Comparison of ENCODE assay signal across 21 mouse cellular contexts in genomic region chr17:83101756-83102155, GRCm38 (mm10).
DNase-seq lines count a peak whose midpoint lies in the region; ATAC-seq lines count a peak whose summit lies in the region.
"Had no signal": no experiment of that assay in that cellular context is flagged by ENCODE, and none has a peak within 500 bp of the region (broad histone marks: within the 10 kb centered on the region; RNA-seq: fewer than 3 reads in every experiment).

No protein-coding gene starts in this region.

- H3K4me1 ChIP-seq in heart, embryonic 12.5 days (replicated peaks), result 0 out of 2 replicates have a peak, but pooled peaks cover 3% of the 10 kb centered on the region
- H3K4me1 ChIP-seq in kidney, embryonic 16.5 days (ENCODE audit: insufficient read depth, low read length), result peaks cover 19% of the 10 kb centered on the region
- H3K4me1 ChIP-seq in limb, embryonic 13.5 days, result peaks cover 48% of the 10 kb centered on the region

- 0 out of 2 replicates have a peak, but pooled peaks cover 4% of the 10 kb centered on the region for H3K9me3 ChIP-seq in heart, embryonic 12.5 days (replicated peaks)
- no peaks in the 10 kb centered on the region for H3K9me3 ChIP-seq in kidney, embryonic 16.5 days (ENCODE audit: low read length)
- H3K9me3 ChIP-seq in limb, embryonic 13.5 days, result no peaks in the 10 kb centered on the region
- H3K9me3 ChIP-seq: embryonic facial prominence, embryonic 15.5 days; forebrain, embryonic 10.5 days; heart, embryonic 15.5 days; hindbrain, embryonic 10.5 days; intestine, embryonic 15.5 days had no signal

- ATAC-seq in heart, embryonic 12.5 days (ENCODE audit: insufficient number of reproducible peaks, low FRiP score), result no peak
- ATAC-seq in kidney, embryonic 16.5 days (ENCODE audit: low FRiP score, low TSS enrichment), result no peak
- peak; percentile 29; the same call in 1 of the 2 replicates for ATAC-seq in limb, embryonic 13.5 days (ENCODE audit: low FRiP score, low read depth)
- ATAC-seq: forebrain, embryonic 14.5 days; intestine, embryonic 15.5 days had no signal

- 92% methylated on average over 14 of the region's 14 CpGs for WGBS in heart, embryonic 12.5 days
- WGBS in kidney, embryonic 16.5 days, result 82% methylated on average over 14 of the region's 14 CpGs
- 71% methylated on average over 14 of the region's 14 CpGs for WGBS in limb, embryonic 13.5 days

- H3K27me3 ChIP-seq in heart, embryonic 12.5 days (replicated peaks), result 0 out of 2 replicates have a peak, but pooled peaks cover 3% of the 10 kb centered on the region
- no peaks in the 10 kb centered on the region for H3K27me3 ChIP-seq in kidney, embryonic 16.5 days (ENCODE audit: insufficient read depth, low read length)
- peaks cover 78% of the 10 kb centered on the region for H3K27me3 ChIP-seq in limb, embryonic 13.5 days
- H3K27me3 ChIP-seq: heart, embryonic 15.5 days; intestine, embryonic 15.5 days had no signal

- no peak overlapping the region for H3K27ac ChIP-seq in heart, embryonic 12.5 days (ENCODE audit: poor library complexity, severe bottlenecking)
- peak overlapping the region; percentile 83 for H3K27ac ChIP-seq in kidney, embryonic 16.5 days (ENCODE audit: low read length)
- H3K27ac ChIP-seq in limb, embryonic 13.5 days, result no peak overlapping the region
- H3K27ac ChIP-seq: embryonic facial prominence, embryonic 15.5 days; forebrain, embryonic 10.5 days; heart, embryonic 15.5 days; hindbrain, embryonic 14.5 days; intestine, embryonic 15.5 days had no signal

- no peaks in the 10 kb centered on the region for H3K36me3 ChIP-seq in heart, embryonic 12.5 days
- H3K36me3 ChIP-seq in kidney, embryonic 16.5 days (ENCODE audit: insufficient read depth, low read length), result no peaks in the 10 kb centered on the region
- no peaks in the 10 kb centered on the region for H3K36me3 ChIP-seq in limb, embryonic 13.5 days
- H3K36me3 ChIP-seq: embryonic facial prominence, embryonic 15.5 days; forebrain, embryonic 10.5 days; heart, embryonic 15.5 days; hindbrain, embryonic 10.5 days; intestine, embryonic 15.5 days had no signal

- no peak overlapping the region for H3K4me3 ChIP-seq in heart, embryonic 12.5 days
- no peak overlapping the region for H3K4me3 ChIP-seq in kidney, embryonic 16.5 days (ENCODE audit: low read length)
- H3K4me3 ChIP-seq in limb, embryonic 13.5 days, result no peak overlapping the region
- H3K4me3 ChIP-seq: embryonic facial prominence, embryonic 15.5 days; erythroblast, embryonic 14.5 days; forebrain, embryonic 10.5 days; heart, embryonic 15.5 days; hindbrain, embryonic 10.5 days; intestine, embryonic 15.5 days had no signal

- H3K4me2 ChIP-seq in heart, embryonic 12.5 days, result no peak overlapping the region
- H3K4me2 ChIP-seq in kidney, embryonic 16.5 days (replicated peaks; ENCODE audit: low read depth, low read length), result no peak overlapping the region
- H3K4me2 ChIP-seq in limb, embryonic 13.5 days (replicated peaks), result no peak overlapping the region
- H3K4me2 ChIP-seq: embryonic facial prominence, embryonic 15.5 days; heart, embryonic 15.5 days; hindbrain, embryonic 14.5 days; intestine, embryonic 15.5 days had no signal

- no peak overlapping the region for H3K9ac ChIP-seq in heart, embryonic 12.5 days
- H3K9ac ChIP-seq in kidney, embryonic 16.5 days (replicated peaks; ENCODE audit: low read length), result no peak overlapping the region
- no peak overlapping the region for H3K9ac ChIP-seq in limb, embryonic 13.5 days
- H3K9ac ChIP-seq: embryonic facial prominence, embryonic 15.5 days; heart, embryonic 15.5 days; hindbrain, embryonic 14.5 days; intestine, embryonic 15.5 days had no signal

- peak; percentile 87 for DNase-seq in heart, adult 11 months
- no peak for DNase-seq in kidney, adult 18-20 months
- no peak for DNase-seq in right cerebral cortex, postnatal 25 days
- no peak for DNase-seq in T-cell, adult 2 months (ENCODE audit: low spot score)
- DNase-seq: adrenal gland, adult 8-10 months; adrenal gland, postnatal 36 days; cerebellum, adult 8-10 months; cerebellum, postnatal 14 days; embryo, embryonic 11 days; heart, postnatal 14 days had no signal
